Mouse (Mus musculus): ENCODE results near the gene Mthfd2l.

Gene Mthfd2l

DNA sequence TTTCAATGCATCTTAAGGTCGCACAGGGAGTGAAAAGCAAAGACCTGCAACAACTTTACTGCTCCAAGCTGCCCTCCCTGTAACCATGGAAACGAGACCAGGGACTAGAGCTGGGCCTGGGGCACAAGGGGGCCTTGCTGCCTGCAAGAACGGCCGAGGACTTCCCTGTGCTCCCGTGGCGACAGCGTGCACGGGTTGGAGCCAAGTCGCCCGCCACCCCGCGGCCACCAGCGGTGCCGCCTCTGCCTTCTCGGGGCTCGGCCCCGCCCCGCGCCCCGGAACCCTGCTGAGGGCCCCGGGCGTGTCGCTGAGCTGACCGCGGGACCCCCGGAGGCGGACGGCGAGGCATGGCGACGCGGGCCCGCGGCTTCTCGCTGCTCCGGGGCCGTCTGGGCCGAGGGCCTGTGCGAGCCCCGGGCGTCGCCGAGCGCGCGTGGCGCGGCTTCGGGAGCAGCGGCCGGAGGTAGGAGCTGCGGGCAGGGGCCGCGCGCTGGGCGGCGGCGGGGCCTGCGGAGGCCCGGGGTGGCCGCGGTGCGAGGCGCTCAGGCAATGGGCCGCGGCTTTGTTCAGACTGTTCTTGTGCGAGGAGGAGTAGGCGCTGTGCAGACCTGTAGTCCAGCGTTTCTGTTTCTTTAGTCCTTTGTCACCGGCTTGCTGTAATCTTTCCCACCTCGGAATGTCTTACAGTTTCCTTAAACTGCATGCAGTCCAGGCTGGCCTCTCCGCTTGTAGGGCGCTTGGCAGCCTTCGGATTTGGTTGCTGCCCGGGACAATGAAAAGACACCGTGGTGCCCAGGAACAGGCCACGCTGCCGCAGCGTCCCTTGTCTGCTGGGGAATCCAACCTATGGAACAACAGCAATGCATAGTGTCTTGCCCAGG lies at the start of gene Mthfd2l:
Gene Mthfd2l (plus strand): TSS at position 147 of the 881 bp plus-strand sequence.
- DNase-seq (ENCODE audit: low read depth, low spot score) = peak; percentile 82

GRCm38 (mm10) chr5:90881682-90882081 lies 49.2 kb upstream of the Mthfd2l start:
- peak; percentile 97 for DNase-seq (ENCODE audit: low read depth, low spot score)

GRCm38 (mm10) chr5:90882146-90882545 lies 48.8 kb upstream of the Mthfd2l start:
- peak; percentile 66 for DNase-seq (ENCODE audit: low read depth, low spot score)

DNA sequence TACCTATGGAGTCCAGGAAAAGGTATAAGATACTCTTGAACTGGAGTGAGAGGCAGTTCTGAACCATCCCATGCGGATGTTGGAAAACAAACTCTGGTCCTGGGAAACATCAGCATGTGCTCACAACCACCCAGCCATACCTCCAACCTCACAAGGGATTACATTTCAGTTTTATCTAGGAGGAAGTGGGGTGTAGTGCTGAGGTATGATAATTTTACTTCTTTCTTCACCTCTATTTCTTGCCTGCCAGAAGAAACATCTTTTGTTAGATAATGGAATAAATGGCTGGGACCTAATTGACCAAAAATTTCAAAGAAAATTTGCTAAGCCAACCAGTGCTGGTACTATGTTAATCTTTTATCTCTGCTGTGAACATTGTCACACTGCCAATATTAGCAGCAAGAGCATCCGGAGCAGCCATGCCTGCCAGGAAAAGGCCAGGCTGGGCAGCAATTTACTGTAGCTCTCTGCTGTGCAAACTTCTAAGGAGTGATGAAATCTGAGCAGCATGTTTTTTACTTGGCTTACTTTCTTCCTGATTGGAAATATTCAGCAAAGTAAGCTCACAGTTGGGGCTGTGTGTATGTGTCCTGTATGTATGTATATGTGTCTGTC lies 46.2 kb upstream of the Mthfd2l start:
- peak; percentile 81 for DNase-seq (ENCODE audit: low read depth, low spot score)

DNA sequence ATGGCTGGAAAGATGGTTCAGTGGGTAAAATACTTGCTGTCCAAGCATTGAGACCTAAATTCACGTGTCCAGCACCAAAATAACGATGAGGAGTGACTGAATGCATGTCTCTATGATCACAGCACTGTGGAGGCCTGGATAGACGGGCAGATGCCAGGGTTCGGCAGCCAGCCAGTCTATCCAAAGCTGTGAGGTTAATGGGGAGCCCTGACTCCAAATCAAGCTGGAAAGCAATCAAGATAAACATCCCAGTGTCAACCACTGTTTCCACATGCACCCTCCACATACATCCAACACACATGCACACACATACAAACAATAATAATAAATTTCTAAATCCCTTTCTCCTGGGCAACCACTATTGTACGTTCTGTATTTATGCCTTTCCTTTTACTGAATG lies 42.3 kb upstream of the Mthfd2l start:
- no peak for DNase-seq (ENCODE audit: low read depth, low spot score)

GRCm38 (mm10) chr5:90890519-90891463 lies 40.1 kb upstream of the Mthfd2l start, which contains the start of gene Cxcl1:
Gene Cxcl1 (plus strand): TSS chr5:90891241.
- DNase-seq (ENCODE audit: low read depth, low spot score) = peak; percentile 96

GRCm38 (mm10) chr5:90891464-90891813 lies 39.5 kb upstream of the Mthfd2l start:
- DNase-seq (ENCODE audit: low read depth, low spot score) = no peak

GRCm38 (mm10) chr5:90894231-90894630 lies 36.7 kb upstream of the Mthfd2l start:
- DNase-seq (ENCODE audit: low read depth, low spot score) = no peak

- DNase-seq (ENCODE audit: low read depth, low spot score) = peak; percentile 3
These were observed 33.5 kb upstream of the Mthfd2l start for GRCm38 (mm10) chr5:90897429-90897828.

DNA sequence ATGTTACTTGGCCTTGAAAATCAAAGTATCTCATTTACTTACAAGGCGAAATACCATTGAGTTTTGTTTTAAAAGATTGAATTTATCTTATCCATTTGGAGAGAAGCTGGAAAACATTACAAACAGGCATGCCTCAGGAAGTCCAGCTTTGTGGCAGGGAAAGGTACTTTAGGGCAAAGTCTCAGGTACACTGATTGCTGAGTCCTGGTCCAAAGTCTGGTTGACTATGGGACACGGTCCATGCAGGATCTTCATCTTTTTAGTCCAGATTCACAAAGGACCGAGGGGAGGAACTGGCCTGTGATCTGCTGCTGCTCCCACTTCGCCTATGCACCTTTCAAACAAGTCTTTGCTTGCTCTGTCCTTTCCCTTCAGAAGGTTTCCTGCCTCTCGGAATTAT lies 31.6 kb upstream of the Mthfd2l start:
- DNase-seq (ENCODE audit: low read depth, low spot score) = peak; percentile 1

DNA sequence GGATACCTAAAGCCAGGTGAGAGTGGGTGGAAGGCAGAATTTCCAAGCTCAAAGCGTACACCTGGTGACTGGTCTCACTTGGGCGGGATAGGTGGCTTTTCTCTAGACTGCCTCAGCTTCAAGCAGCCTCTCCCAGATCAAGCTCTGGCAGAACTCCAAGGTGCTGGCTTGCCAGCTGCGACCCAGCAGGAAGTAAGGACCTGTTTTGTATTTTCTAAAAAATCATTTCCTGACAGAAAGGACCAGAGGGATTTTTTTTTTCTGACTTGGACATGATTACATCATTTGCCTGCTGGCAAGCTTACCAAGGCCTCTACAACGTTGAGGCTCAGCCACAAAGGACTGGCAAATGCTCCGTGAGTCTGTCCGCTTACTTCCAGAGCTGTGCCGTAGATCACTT lies 30.8 kb upstream of the Mthfd2l start:
- DNase-seq (ENCODE audit: low read depth, low spot score) = peak; percentile 73

- peak; percentile 71 for DNase-seq (ENCODE audit: low read depth, low spot score)
These were observed 30.2 kb upstream of the Mthfd2l start for GRCm38 (mm10) chr5:90900688-90901087.

DNA sequence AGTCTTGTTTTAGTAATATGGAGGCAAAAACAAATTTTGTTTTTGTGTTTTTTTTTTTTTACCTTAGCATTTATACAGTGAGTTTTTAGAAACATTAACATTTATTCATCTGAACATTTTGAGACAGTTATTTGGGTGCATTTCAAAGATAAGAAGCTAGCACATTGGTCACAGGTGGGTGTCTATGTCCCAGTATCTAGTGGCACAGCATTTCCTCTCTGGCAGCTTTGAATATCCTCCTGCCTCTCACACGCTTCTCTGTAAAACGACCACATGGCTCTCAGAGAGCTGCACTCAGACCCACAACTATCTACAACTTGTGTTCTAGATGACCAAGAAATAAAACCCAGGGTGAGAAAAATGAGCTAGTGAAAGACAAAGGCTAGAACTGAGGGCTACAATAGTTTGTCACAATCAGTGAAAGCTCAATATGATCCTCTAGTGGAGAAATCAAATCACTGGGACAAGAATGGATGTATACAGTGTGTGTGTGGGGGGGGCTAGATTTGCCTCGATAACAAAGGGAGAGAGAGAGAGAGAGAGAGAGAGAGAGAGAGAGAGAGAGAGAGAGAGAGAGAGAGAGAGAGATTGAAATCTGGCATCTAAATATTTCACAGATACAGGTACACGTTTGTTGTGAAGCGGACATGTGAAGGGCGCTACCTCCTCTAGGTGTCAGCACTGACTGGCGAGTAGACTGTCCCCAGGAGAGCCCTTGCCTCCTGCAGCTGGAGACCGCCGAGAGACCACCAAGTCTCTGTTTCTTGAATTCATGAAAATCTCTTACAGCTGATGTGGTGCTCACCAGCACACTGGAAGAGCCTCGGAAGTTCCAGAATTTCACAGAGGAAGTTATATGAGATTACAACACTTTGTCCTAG lies 28.3 kb upstream of the Mthfd2l start:
- DNase-seq (ENCODE audit: low read depth, low spot score) = peak; percentile 2

- DNase-seq (ENCODE audit: low read depth, low spot score) = peak; percentile 0
These were observed 27.4 kb upstream of the Mthfd2l start, which contains the start of gene Cxcl2 for GRCm38 (mm10) chr5:90903339-90904020. Gene Cxcl2 (plus strand): TSS chr5:90903871.

DNA sequence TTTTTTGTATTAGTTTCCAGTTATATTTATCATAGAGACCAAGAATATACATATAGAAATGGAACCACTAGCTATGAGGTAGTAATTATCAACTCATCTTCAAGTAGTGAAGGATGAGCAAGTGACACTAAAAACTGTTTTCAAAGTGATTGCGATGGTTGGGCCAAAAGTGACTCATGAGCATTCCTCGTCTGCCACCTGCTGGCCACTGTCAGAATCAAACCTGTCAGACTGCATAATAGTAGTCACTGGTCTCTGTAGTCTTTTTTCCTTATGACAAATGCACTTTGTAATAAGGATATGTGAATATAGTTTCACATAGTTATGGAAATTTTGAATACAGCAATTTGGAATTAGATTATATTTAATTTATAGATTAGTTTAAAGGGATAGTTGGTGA lies 21.9 kb upstream of the Mthfd2l start:
- peak; percentile 96 for DNase-seq (ENCODE audit: low read depth, low spot score)

- DNase-seq (ENCODE audit: low read depth, low spot score) = no peak
These were observed 11.4 kb upstream of the Mthfd2l start for GRCm38 (mm10) chr5:90919495-90919894.

- no peak for DNase-seq (ENCODE audit: low read depth, low spot score)
These were observed 8.0 kb upstream of the Mthfd2l start for GRCm38 (mm10) chr5:90922958-90923357.

DNA sequence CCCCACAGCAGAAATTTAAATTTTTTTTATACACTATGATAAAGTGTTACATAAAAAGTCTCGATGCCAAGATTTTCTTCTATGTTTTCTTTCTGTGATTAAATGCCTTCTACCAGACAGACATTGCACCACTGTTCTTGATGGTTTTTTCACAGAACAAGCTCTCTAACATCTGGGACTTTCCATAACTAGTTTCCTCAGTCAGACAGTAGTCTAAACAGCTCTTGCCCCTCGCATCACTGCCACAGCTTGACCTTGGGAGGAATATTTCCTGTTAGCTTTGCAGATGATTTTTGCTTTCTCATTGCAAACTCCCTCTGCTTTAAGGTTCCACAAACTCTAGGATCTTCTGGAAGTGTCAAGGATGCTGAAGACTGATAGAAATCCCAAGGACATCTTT lies 371 bp upstream of the Mthfd2l start:
- peak; percentile 67 for DNase-seq (ENCODE audit: low read depth, low spot score)

- DNase-seq (ENCODE audit: low read depth, low spot score) = peak; percentile 63
These were observed 994 bp downstream of the Mthfd2l start for GRCm38 (mm10) chr5:90931911-90932310.

GRCm38 (mm10) chr5:90936706-90937105 lies 5.8 kb downstream of the Mthfd2l start:
- no peak for DNase-seq (ENCODE audit: low read depth, low spot score)

Measured in 3T3-L1 (cell line).